Mouse (Mus musculus) liver, embryonic 14.5 days (tissue): ENCODE measurements around the gene Runx2.

ENCODE experiments used
- CTCF ChIP-seq: IDR thresholded peaks from 2 replicates; pipeline ENCODE4 v1.5.1; 2016; ENCODE audit warnings: antibody characterized with exemption, low read depth, control low read depth
- EP300 ChIP-seq: IDR thresholded peaks from 2 replicates; pipeline ENCODE4 v1.6.1; 2016; ENCODE audit warnings: antibody characterized with exemption, low read depth

DNA sequence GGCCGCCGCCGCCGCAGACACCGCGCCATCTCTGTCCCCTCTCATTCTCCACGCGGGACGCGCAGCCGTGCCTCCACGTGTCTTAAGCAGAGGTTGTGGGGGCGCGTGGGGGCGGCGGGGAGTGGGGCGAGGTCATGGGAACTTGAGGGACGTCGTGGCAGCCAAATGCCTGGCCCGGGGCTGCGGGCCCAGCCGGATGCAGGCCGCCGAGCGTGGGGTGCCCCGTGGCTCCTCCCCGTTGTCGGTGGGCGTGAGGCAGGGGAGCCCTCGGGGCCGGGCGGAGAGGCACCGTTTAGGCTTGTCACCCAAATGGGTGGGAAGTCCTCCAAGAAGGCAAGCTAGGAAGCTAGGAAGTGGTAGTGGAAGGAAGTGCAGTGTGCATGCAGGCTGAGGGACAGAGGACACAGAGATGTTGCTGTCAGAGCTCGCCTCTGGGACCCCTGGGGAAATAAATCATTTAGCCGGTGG, 37.2 kb downstream of the Runx2 start:
- no peak for TF ChIP-seq CTCF
- TF ChIP-seq EP300, result no peak
